Mouse (Mus musculus): Measurements from ENCODE around the gene Shank2. TPM values are rescaled to one million over a fixed set of nuclear protein-coding genes. Genes with fewer than 3 reads are reported as not detected.

Gene Shank2
- polyA plus RNA-seq, 1 experiment from 2014 or later = 0.60 TPM

DNA sequence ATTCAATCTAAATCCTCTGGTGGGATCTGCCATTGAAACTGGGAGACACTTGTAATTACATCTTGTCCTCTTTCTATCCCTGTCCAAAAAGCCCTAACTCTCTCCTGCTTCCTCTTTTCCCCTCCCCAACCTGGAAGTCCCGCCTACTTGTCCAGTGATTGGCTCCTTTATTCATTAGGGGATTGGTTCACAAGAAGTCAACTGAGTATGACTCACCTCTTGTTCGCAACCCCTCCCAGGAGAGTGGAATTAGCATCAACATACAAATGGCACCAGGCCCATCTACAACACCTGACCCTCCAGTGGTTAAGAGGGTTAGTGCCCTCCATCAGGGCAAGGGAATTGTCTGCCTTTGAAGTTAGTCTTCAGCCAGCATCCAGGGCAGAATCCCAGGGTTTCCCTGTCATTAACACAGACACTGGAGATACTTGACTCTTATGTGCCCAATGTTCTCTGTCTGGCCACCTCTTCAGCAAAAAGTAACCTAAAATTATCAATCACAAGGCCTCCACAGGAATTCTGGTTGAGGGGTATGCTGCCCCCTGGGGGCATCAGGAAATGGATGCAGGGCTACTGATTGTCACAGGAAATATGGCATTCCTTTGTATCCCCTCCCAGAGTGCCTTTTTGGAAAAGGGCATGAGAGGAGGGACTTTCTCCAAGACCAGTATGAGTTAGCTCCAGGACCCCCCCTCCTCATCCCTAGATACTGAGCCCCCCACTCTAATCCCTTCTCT is 247.1 kb downstream of the Shank2 start:
- no peak overlapping the region for H3K4me3 ChIP-seq (replicated peaks)
- no peaks in the 10 kb centered on the region for H3K4me1 ChIP-seq (replicated peaks)
- no peak overlapping the region for H3K4me2 ChIP-seq
- no peaks in the 10 kb centered on the region for H3K27me3 ChIP-seq
- 39% methylated on average over 2 of the region's 2 CpGs for WGBS
- H3K9me3 ChIP-seq = no peaks in the 10 kb centered on the region
- no peak for ATAC-seq (ENCODE audit: insufficient number of reproducible peaks, insufficient read depth, low FRiP score, low TSS enrichment, low read depth)
- H3K27ac ChIP-seq = no peak overlapping the region
- no peaks in the 10 kb centered on the region for H3K36me3 ChIP-seq
- no peak overlapping the region for H3K9ac ChIP-seq (replicated peaks)

- no peak overlapping the region for H3K4me3 ChIP-seq (replicated peaks)
- H3K36me3 ChIP-seq = no peaks in the 10 kb centered on the region
- 72% methylated on average over 4 of the region's 4 CpGs for WGBS
- no peaks in the 10 kb centered on the region for H3K27me3 ChIP-seq
- no peak overlapping the region for H3K9ac ChIP-seq (replicated peaks)
- no peak overlapping the region for H3K27ac ChIP-seq
- H3K4me2 ChIP-seq = no peak overlapping the region
- no peak for ATAC-seq (ENCODE audit: insufficient number of reproducible peaks, insufficient read depth, low FRiP score, low TSS enrichment, low read depth)
- H3K9me3 ChIP-seq = no peaks in the 10 kb centered on the region
- H3K4me1 ChIP-seq (replicated peaks) = no peaks in the 10 kb centered on the region; the same call in 1 of the 2 replicates
Measured at GRCm38 (mm10) chr7:144250791-144251190, 249.1 kb downstream of the Shank2 start.

DNA sequence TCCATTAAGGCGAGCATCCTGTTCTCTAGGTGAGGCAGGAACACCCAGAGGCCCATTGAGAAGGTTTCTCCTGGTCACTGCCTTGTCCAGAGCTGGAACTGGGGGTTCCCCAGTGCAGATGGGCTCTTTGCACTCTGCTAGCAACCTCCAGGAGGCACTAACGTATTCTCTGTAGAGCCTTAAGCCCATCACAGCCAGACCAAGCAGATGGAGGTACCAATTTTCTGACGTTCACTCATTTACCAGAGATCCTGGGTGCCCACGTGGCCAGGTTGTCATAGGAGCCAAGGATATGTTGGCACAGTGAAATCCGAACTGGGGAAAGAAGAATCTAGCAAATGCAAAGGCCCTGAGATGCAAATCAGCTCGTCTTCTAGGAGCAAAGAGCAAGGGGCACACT is 249.5 kb downstream of the Shank2 start:
- H3K4me2 ChIP-seq = no peak overlapping the region
- 57% methylated on average over 6 of the region's 6 CpGs for WGBS
- no peaks in the 10 kb centered on the region; the same call in 1 of the 2 replicates for H3K4me1 ChIP-seq (replicated peaks)
- H3K27me3 ChIP-seq = no peaks in the 10 kb centered on the region
- H3K4me3 ChIP-seq (replicated peaks) = no peak overlapping the region
- H3K27ac ChIP-seq = no peak overlapping the region
- H3K9me3 ChIP-seq = no peaks in the 10 kb centered on the region
- no peak for ATAC-seq (ENCODE audit: insufficient number of reproducible peaks, insufficient read depth, low FRiP score, low TSS enrichment, low read depth)
- no peak overlapping the region for H3K9ac ChIP-seq (replicated peaks)
- H3K36me3 ChIP-seq = no peaks in the 10 kb centered on the region

GRCm38 (mm10) chr7:144254674-144255246 is 253.0 kb downstream of the Shank2 start:
- no peak overlapping the region for H3K4me3 ChIP-seq (replicated peaks)

DNA sequence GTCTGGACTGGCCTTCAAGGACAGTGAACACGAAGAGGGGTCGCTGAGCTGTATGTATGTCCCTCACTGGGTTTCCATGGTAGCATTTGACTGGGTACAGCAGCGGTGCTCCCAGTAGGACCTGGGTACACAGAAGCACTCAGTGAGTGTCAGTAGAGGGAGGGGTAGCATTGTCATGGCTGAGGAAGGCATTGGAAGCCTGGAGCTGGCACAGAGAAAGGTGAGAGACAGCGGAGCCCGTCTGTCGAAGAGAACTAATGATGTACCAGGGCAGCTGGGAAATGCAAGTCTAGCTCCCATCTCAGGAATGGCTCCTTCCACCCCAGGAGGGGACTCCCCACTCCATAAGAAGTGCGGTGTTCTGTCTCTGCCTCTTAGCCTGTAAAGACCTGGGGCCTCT is 256.1 kb downstream of the Shank2 start:
- 0 out of 2 replicates have a peak, but pooled peaks cover 4% of the 10 kb centered on the region for H3K27me3 ChIP-seq
- no peaks in the 10 kb centered on the region for H3K36me3 ChIP-seq
- no peaks in the 10 kb centered on the region; the same call in 1 of the 2 replicates for H3K4me1 ChIP-seq (replicated peaks)
- H3K4me3 ChIP-seq (replicated peaks) = no peak overlapping the region
- no peaks in the 10 kb centered on the region for H3K9me3 ChIP-seq
- H3K27ac ChIP-seq = no peak overlapping the region
- no peak for ATAC-seq (ENCODE audit: insufficient number of reproducible peaks, insufficient read depth, low FRiP score, low TSS enrichment, low read depth)
- no peak overlapping the region for H3K9ac ChIP-seq (replicated peaks)
- 70% methylated on average over 7 of the region's 7 CpGs for WGBS
- H3K4me2 ChIP-seq = no peak overlapping the region

More at GRCm38 (mm10) chr7:144254674-144255246, 253.0 kb downstream of the Shank2 start:
- 0 out of 2 replicates have a peak, but pooled peaks cover 4% of the 10 kb centered on the region for H3K27me3 ChIP-seq
- H3K36me3 ChIP-seq = no peaks in the 10 kb centered on the region
- WGBS = 40% methylated on average over 8 of the region's 8 CpGs
- H3K9me3 ChIP-seq = no peaks in the 10 kb centered on the region
- no peak overlapping the region for H3K27ac ChIP-seq
- no peak; the same call in 1 of the 2 replicates for ATAC-seq (ENCODE audit: insufficient number of reproducible peaks, insufficient read depth, low FRiP score, low TSS enrichment, low read depth)
- no peaks in the 10 kb centered on the region; the same call in 1 of the 2 replicates for H3K4me1 ChIP-seq (replicated peaks)
- H3K9ac ChIP-seq (replicated peaks) = no peak overlapping the region
- no peak overlapping the region for H3K4me2 ChIP-seq

GRCm38 (mm10) chr7:144258332-144258731 is 256.6 kb downstream of the Shank2 start:
- Histone ChIP-seq H3K27ac (no peak overlapping the region), H3K9ac (replicated peaks) (no peak overlapping the region), H3K4me3 (replicated peaks) (no peak overlapping the region), H3K36me3 (no peaks in the 10 kb centered on the region), H3K4me2 (no peak overlapping the region), H3K9me3 (no peaks in the 10 kb centered on the region), H3K4me1 (replicated peaks) (no peaks in the 10 kb centered on the region; the same call in 1 of the 2 replicates), H3K27me3 (0 out of 2 replicates have a peak, but pooled peaks cover 4% of the 10 kb centered on the region)
- no peak for ATAC-seq (ENCODE audit: insufficient number of reproducible peaks, insufficient read depth, low FRiP score, low TSS enrichment, low read depth)
- 61% methylated on average over 4 of the region's 4 CpGs for WGBS

DNA sequence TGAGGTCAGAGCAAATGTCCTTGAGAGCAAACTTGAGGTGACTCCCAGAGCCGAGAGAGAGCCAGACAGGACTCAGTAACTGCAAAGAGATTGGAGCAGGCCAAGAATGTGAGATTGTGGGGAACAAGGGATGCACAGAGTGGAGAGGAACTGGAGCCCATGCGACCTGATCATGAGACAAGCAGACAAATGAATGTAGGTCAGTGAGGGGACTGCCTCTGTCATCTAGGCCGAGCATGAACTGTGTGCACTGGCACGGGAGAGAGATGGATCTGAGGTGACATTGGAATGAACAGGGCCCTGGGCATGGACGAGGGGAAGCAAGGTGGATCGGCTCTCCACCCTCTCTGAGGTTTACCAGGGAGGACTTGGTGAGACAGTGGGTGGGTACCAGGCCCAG is 260.9 kb downstream of the Shank2 start:
- Histone ChIP-seq H3K36me3 (no peaks in the 10 kb centered on the region), H3K4me3 (replicated peaks) (no peak overlapping the region), H3K9ac (replicated peaks) (no peak overlapping the region), H3K4me2 (no peak overlapping the region), H3K4me1 (replicated peaks) (no peaks in the 10 kb centered on the region), H3K9me3 (no peaks in the 10 kb centered on the region), H3K27ac (no peak overlapping the region), H3K27me3 (0 out of 2 replicates have a peak, but pooled peaks cover 4% of the 10 kb centered on the region)
- no peak for ATAC-seq (ENCODE audit: insufficient number of reproducible peaks, insufficient read depth, low FRiP score, low TSS enrichment, low read depth)
- whole genome bisulfite sequencing = 78% methylated on average over 6 of the region's 6 CpGs

GRCm38 (mm10) chr7:144266745-144267144 is 265.0 kb downstream of the Shank2 start:
- WGBS = 75% methylated on average over 7 of the region's 7 CpGs
- ATAC-seq (ENCODE audit: insufficient number of reproducible peaks, insufficient read depth, low FRiP score, low TSS enrichment, low read depth) = no peak
- Histone ChIP-seq H3K4me2 (no peak overlapping the region), H3K27me3 (no peaks in the 10 kb centered on the region), H3K4me3 (replicated peaks) (no peak overlapping the region), H3K4me1 (replicated peaks) (no peaks in the 10 kb centered on the region), H3K27ac (no peak overlapping the region), H3K9me3 (no peaks in the 10 kb centered on the region), H3K36me3 (no peaks in the 10 kb centered on the region), H3K9ac (replicated peaks) (no peak overlapping the region)

DNA sequence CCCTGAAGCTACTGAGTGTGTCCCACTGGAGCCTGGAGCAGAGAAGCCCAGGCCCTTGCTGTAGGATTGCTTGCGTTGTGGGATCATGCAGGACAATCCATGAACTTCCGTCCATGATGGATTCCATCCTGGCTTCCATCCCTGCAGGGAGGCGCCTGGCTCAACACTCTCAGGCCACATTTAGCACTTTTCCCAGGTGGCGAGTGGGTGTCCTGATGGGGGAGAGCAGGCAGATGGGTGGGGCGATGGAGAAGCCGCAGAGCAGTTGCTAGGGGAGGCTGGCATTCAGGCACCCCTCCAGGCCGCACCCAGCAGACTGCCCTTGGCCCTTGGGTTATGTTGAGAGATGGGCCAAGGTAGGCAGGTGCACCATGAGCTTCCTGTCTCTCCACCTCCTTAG is 266.6 kb downstream of the Shank2 start:
- H3K27me3 ChIP-seq = no peaks in the 10 kb centered on the region
- H3K36me3 ChIP-seq = no peaks in the 10 kb centered on the region
- ATAC-seq (ENCODE audit: insufficient number of reproducible peaks, insufficient read depth, low FRiP score, low TSS enrichment, low read depth) = no peak
- no peak overlapping the region for H3K4me3 ChIP-seq (replicated peaks)
- H3K4me2 ChIP-seq = no peak overlapping the region
- no peaks in the 10 kb centered on the region for H3K9me3 ChIP-seq
- no peak overlapping the region for H3K27ac ChIP-seq
- 81% methylated on average over 7 of the region's 7 CpGs for WGBS
- no peaks in the 10 kb centered on the region for H3K4me1 ChIP-seq (replicated peaks)
- no peak overlapping the region for H3K9ac ChIP-seq (replicated peaks)

GRCm38 (mm10) chr7:144268778-144269177 is 267.1 kb downstream of the Shank2 start:
- ATAC-seq (ENCODE audit: insufficient number of reproducible peaks, insufficient read depth, low FRiP score, low TSS enrichment, low read depth) = no peak
- H3K9ac ChIP-seq (replicated peaks) = no peak overlapping the region
- H3K4me3 ChIP-seq (replicated peaks) = no peak overlapping the region
- no peak overlapping the region for H3K27ac ChIP-seq
- no peaks in the 10 kb centered on the region for H3K36me3 ChIP-seq
- no peak overlapping the region for H3K4me2 ChIP-seq
- H3K4me1 ChIP-seq (replicated peaks) = no peaks in the 10 kb centered on the region
- no peaks in the 10 kb centered on the region for H3K9me3 ChIP-seq
- H3K27me3 ChIP-seq = no peaks in the 10 kb centered on the region
- 84% methylated on average over 4 of the region's 4 CpGs for whole genome bisulfite sequencing

- WGBS = 87% methylated on average over 2 of the region's 2 CpGs
- no peaks in the 10 kb centered on the region for H3K9me3 ChIP-seq
- no peak overlapping the region for H3K4me3 ChIP-seq (replicated peaks)
- H3K27ac ChIP-seq = no peak overlapping the region
- no peaks in the 10 kb centered on the region for H3K27me3 ChIP-seq
- ATAC-seq (ENCODE audit: insufficient number of reproducible peaks, insufficient read depth, low FRiP score, low TSS enrichment, low read depth) = no peak
- H3K4me2 ChIP-seq = no peak overlapping the region
- H3K9ac ChIP-seq (replicated peaks) = no peak overlapping the region
- H3K4me1 ChIP-seq (replicated peaks) = no peaks in the 10 kb centered on the region
- H3K36me3 ChIP-seq = no peaks in the 10 kb centered on the region
Measured at GRCm38 (mm10) chr7:144271074-144271473, 269.3 kb downstream of the Shank2 start.
